Mouse (Mus musculus) limb, embryonic 15.5 days (tissue): Measurements from ENCODE around the gene Fam227b. TPM values are rescaled to one million over a fixed set of nuclear protein-coding genes. Genes with fewer than 3 reads are reported as not detected.

Source experiments
- ATAC-seq: fragments of 200-750 bp; cut with Nextera tagmentation; 2 replicates; pipeline ENCODE4 v1.8.0; 2017; ENCODE audit warnings: low read depth, moderate TSS enrichment; ENCODE audit not compliant: insufficient number of reproducible peaks, low FRiP score, low TSS enrichment
- H3K27ac ChIP-seq: fragments of 300-500 bp; sonication (generic); 2 replicates; pipeline ENCODE4 v1.5.1; 2015; ENCODE audit warnings: moderate library complexity, mild to moderate bottlenecking, inconsistent platforms
- H3K27me3 ChIP-seq: fragments of 300-500 bp; sonication (generic); 2 replicates; pipeline ENCODE4 v1.6.1; 2015; ENCODE audit warnings: inconsistent platforms
- H3K36me3 ChIP-seq: fragments of 300-500 bp; sonication (generic); 2 replicates; pipeline ENCODE4 v1.6.1; 2015; ENCODE audit warnings: inconsistent platforms
- H3K4me1 ChIP-seq: fragments of 300-500 bp; sonication (generic); 2 replicates; pipeline ENCODE4 v1.6.1; 2015; ENCODE audit warnings: inconsistent platforms
- H3K4me2 ChIP-seq: fragments of 300-500 bp; sonication (generic); 2 replicates; pipeline ENCODE4 v1.6.1; 2015; ENCODE audit warnings: mild to moderate bottlenecking, inconsistent platforms
- H3K4me3 ChIP-seq: fragments of 300-500 bp; sonication (generic); 2 replicates; pipeline ENCODE4 v1.5.1; 2015; ENCODE audit warnings: mild to moderate bottlenecking, inconsistent platforms
- H3K9ac ChIP-seq: fragments of 300-500 bp; sonication (generic); 2 replicates; pipeline ENCODE4 v1.6.1; 2015; ENCODE audit warnings: inconsistent platforms
- H3K9me3 ChIP-seq: fragments of 300-500 bp; sonication (generic); 2 replicates; pipeline ENCODE4 v1.6.1; 2016; ENCODE audit warnings: inconsistent platforms
- WGBS: fragments of 180-500 bp; shearing (Covaris S2); methylation state at CpG from one replicate; pipeline ENCODE4 v1.1.7; 2015; 5-methylcytosine and 5-hydroxymethylcytosine counted together
- polyA plus RNA-seq: library from polyadenylated mRNA; unstranded; fragments of >200 nt; fragmentation: Nextera tagmentation; extraction: Ambion mirVana; gene quantifications from 2 replicates; pipeline ENCODE4 v1.2.1, GENCODE M21; 2015

Gene Fam227b
- not detected in 2 replicates for polyA plus RNA-seq

GRCm38 (mm10) chr2:126151855-126152571 is at the start of gene Fam227b, which contains the start of gene Dtwd1:
TSS of gene Fam227b (minus strand) at chr2:126152004.
TSS of gene Dtwd1 (plus strand) at chr2:126152141.
- Histone ChIP-seq H3K9me3 (no peaks in the 10 kb centered on the region), H3K4me3 (peak within 1 kb of the TSS; percentile 75), H3K27ac (peak within 1 kb of the TSS; percentile 97), H3K4me1 (peaks cover 8% of the 10 kb centered on the region; the same call in 1 of the 2 replicates), H3K9ac (peak within 1 kb of the TSS; percentile 87), H3K27me3 (no peaks in the 10 kb centered on the region), H3K36me3 (peaks cover 8% of the 10 kb centered on the region; the same call in 1 of the 2 replicates), H3K4me2 (peak within 1 kb of the TSS; percentile 50)
- WGBS = under 1% methylated on average over 56 of the region's 57 CpGs
- ATAC-seq = peak; percentile 99

- no peak for ATAC-seq
- WGBS = 77% methylated on average over 3 of the region's 3 CpGs
- no peaks in the 10 kb centered on the region for H3K9me3 ChIP-seq
- no peaks in the 10 kb centered on the region for H3K36me3 ChIP-seq
- H3K4me1 ChIP-seq = no peaks in the 10 kb centered on the region
- H3K27ac ChIP-seq = no peak overlapping the region
- no peak overlapping the region for H3K9ac ChIP-seq
- H3K27me3 ChIP-seq = no peaks in the 10 kb centered on the region
- H3K4me3 ChIP-seq = no peak overlapping the region
- no peak overlapping the region for H3K4me2 ChIP-seq
Measured at GRCm38 (mm10) chr2:126198971-126199370, 47.2 kb upstream of the Fam227b start.

- no peaks in the 10 kb centered on the region for H3K36me3 ChIP-seq
- H3K4me2 ChIP-seq = no peak overlapping the region
- H3K27me3 ChIP-seq = no peaks in the 10 kb centered on the region
- no peak for ATAC-seq
- peak overlapping the region; percentile 57 for H3K27ac ChIP-seq
- WGBS = 40% methylated on average over 12 of the region's 12 CpGs
- no peak overlapping the region for H3K4me3 ChIP-seq
- no peaks in the 10 kb centered on the region for H3K4me1 ChIP-seq
- no peaks in the 10 kb centered on the region for H3K9me3 ChIP-seq
- H3K9ac ChIP-seq = no peak overlapping the region
Measured at GRCm38 (mm10) chr2:126195631-126196356, 44.0 kb upstream of the Fam227b start.

GRCm38 (mm10) chr2:126192129-126192528 is 40.3 kb upstream of the Fam227b start:
- Histone ChIP-seq H3K36me3 (no peaks in the 10 kb centered on the region), H3K9me3 (no peaks in the 10 kb centered on the region), H3K4me3 (no peak overlapping the region), H3K27ac (no peak overlapping the region), H3K4me2 (no peak overlapping the region), H3K4me1 (no peaks in the 10 kb centered on the region), H3K9ac (no peak overlapping the region), H3K27me3 (no peaks in the 10 kb centered on the region)
- 77% methylated on average over 2 of the region's 2 CpGs for WGBS
- no peak for ATAC-seq

GRCm38 (mm10) chr2:126191306-126191705 is 39.5 kb upstream of the Fam227b start:
- Histone ChIP-seq H3K36me3 (no peaks in the 10 kb centered on the region), H3K4me2 (no peak overlapping the region), H3K4me1 (no peaks in the 10 kb centered on the region), H3K27ac (no peak overlapping the region), H3K9me3 (no peaks in the 10 kb centered on the region), H3K27me3 (no peaks in the 10 kb centered on the region), H3K4me3 (no peak overlapping the region), H3K9ac (no peak overlapping the region)
- no peak for ATAC-seq
- WGBS = 56% methylated on average over 4 of the region's 4 CpGs

- Histone ChIP-seq H3K4me2 (no peak overlapping the region), H3K9ac (no peak overlapping the region), H3K27ac (no peak overlapping the region), H3K27me3 (no peaks in the 10 kb centered on the region), H3K4me3 (no peak overlapping the region), H3K4me1 (no peaks in the 10 kb centered on the region), H3K9me3 (no peaks in the 10 kb centered on the region), H3K36me3 (no peaks in the 10 kb centered on the region)
- ATAC-seq = no peak
- WGBS = 90% methylated on average over 1 of the region's 1 CpGs
Measured at GRCm38 (mm10) chr2:126171427-126171826, 19.6 kb upstream of the Fam227b start.

GRCm38 (mm10) chr2:126166848-126167617 is 15.2 kb upstream of the Fam227b start:
- 82% methylated on average over 8 of the region's 8 CpGs for WGBS
- Histone ChIP-seq H3K4me1 (no peaks in the 10 kb centered on the region), H3K9me3 (no peaks in the 10 kb centered on the region), H3K27ac (no peak overlapping the region), H3K9ac (no peak overlapping the region), H3K27me3 (no peaks in the 10 kb centered on the region), H3K4me3 (no peak overlapping the region), H3K36me3 (peaks cover 16% of the 10 kb centered on the region), H3K4me2 (no peak overlapping the region)
- ATAC-seq = no peak

GRCm38 (mm10) chr2:126166335-126166734 is 14.5 kb upstream of the Fam227b start:
- no peaks in the 10 kb centered on the region for H3K9me3 ChIP-seq
- no peak overlapping the region for H3K9ac ChIP-seq
- no peaks in the 10 kb centered on the region for H3K4me1 ChIP-seq
- peaks cover 23% of the 10 kb centered on the region for H3K36me3 ChIP-seq
- H3K4me3 ChIP-seq = no peak overlapping the region
- H3K27me3 ChIP-seq = no peaks in the 10 kb centered on the region
- H3K4me2 ChIP-seq = no peak overlapping the region
- H3K27ac ChIP-seq = no peak overlapping the region
- no peak for ATAC-seq

- no peak overlapping the region for H3K9ac ChIP-seq
- H3K4me3 ChIP-seq = no peak overlapping the region
- no peak overlapping the region for H3K27ac ChIP-seq
- peaks cover 31% of the 10 kb centered on the region for H3K36me3 ChIP-seq
- H3K4me1 ChIP-seq = no peaks in the 10 kb centered on the region
- no peak overlapping the region for H3K4me2 ChIP-seq
- H3K27me3 ChIP-seq = no peaks in the 10 kb centered on the region
- WGBS = 91% methylated on average over 5 of the region's 5 CpGs
- ATAC-seq = no peak
- H3K9me3 ChIP-seq = no peaks in the 10 kb centered on the region
Measured at GRCm38 (mm10) chr2:126165277-126166018, 13.6 kb upstream of the Fam227b start.

GRCm38 (mm10) chr2:126147723-126148122 is 4.1 kb downstream of the Fam227b start:
- no peak overlapping the region for H3K4me3 ChIP-seq
- H3K4me2 ChIP-seq = no peak overlapping the region
- H3K27me3 ChIP-seq = no peaks in the 10 kb centered on the region
- H3K9ac ChIP-seq = no peak overlapping the region
- no peak for ATAC-seq
- H3K4me1 ChIP-seq = 0 out of 2 replicates have a peak, but pooled peaks cover under 1% of the 10 kb centered on the region
- H3K36me3 ChIP-seq = no peaks in the 10 kb centered on the region
- no peaks in the 10 kb centered on the region for H3K9me3 ChIP-seq
- no peak overlapping the region for H3K27ac ChIP-seq

GRCm38 (mm10) chr2:126094616-126095015 is 57.2 kb downstream of the Fam227b start:
- H3K27ac ChIP-seq = no peak overlapping the region
- no peak for ATAC-seq
- H3K4me3 ChIP-seq = no peak overlapping the region
- no peaks in the 10 kb centered on the region for H3K9me3 ChIP-seq
- H3K4me1 ChIP-seq = no peaks in the 10 kb centered on the region
- H3K9ac ChIP-seq = no peak overlapping the region
- H3K36me3 ChIP-seq = no peaks in the 10 kb centered on the region
- 35% methylated on average over 4 of the region's 4 CpGs for WGBS
- no peaks in the 10 kb centered on the region for H3K27me3 ChIP-seq
- no peak overlapping the region for H3K4me2 ChIP-seq
